Mouse (Mus musculus) stomach, postnatal 0 days (tissue): ENCODE measurements around the gene Glyctk.

Experiments used
- CTCF ChIP-seq: IDR thresholded peaks from 2 replicates; pipeline ENCODE4 v1.5.1; 2016; ENCODE audit warnings: antibody characterized with exemption, low read depth, mild to moderate bottlenecking, moderate library complexity
- EP300 ChIP-seq: optimal IDR thresholded peaks from 2 replicates; pipeline ENCODE3; 2016; ENCODE audit warnings: antibody characterized with exemption

GRCm38 (mm10) chr9:106205713-106206290 lies 47.9 kb upstream of the Glyctk start:
- TF ChIP-seq CTCF (no peak), EP300 (no peak)
